Mouse (Mus musculus) lung, postnatal 10 days (tissue): ENCODE measurements around the gene Wdfy3.
A peak's percentile ranks its signal among the peaks of the same experiment; 100 is the strongest.
"Not testable (repeated sequence)": the region's sequence is repeated elsewhere in the genome, so short reads cannot be mapped to it uniquely, and the experiment has no call there.

Experiments used
- DNase-seq: peaks from one replicate; pipeline ENCODE4 v3.0.0; 2021

Gene Wdfy3

GRCm38 (mm10) chr5:102069767-102070413 is at the start of gene Wdfy3:
Gene Wdfy3, minus strand, starts transcription at chr5:102069921.
- DNase-seq = peak; percentile 95

- DNase-seq = no peak
These were observed 43.3 kb upstream of the Wdfy3 start for GRCm38 (mm10) chr5:102113009-102113408.

- no peak for DNase-seq
These were observed 42.3 kb upstream of the Wdfy3 start for GRCm38 (mm10) chr5:102112034-102112433.

GRCm38 (mm10) chr5:102110031-102110430 is 40.3 kb upstream of the Wdfy3 start:
- no peak for DNase-seq

- no peak for DNase-seq
These were observed 36.2 kb upstream of the Wdfy3 start for GRCm38 (mm10) chr5:102105919-102106318.

- not testable (repeated sequence) for DNase-seq
These were observed 32.1 kb upstream of the Wdfy3 start for GRCm38 (mm10) chr5:102101815-102102214.

GRCm38 (mm10) chr5:102100246-102101241 is 30.8 kb upstream of the Wdfy3 start:
- no peak for DNase-seq

GRCm38 (mm10) chr5:102095576-102095975 is 25.9 kb upstream of the Wdfy3 start:
- DNase-seq = no peak

- no peak for DNase-seq
These were observed 21.0 kb upstream of the Wdfy3 start for GRCm38 (mm10) chr5:102090686-102091085.

- DNase-seq = peak; percentile 15
These were observed 15.3 kb upstream of the Wdfy3 start for GRCm38 (mm10) chr5:102084737-102085705.

GRCm38 (mm10) chr5:102074086-102074485 is 4.4 kb upstream of the Wdfy3 start:
- peak; percentile 81 for DNase-seq

GRCm38 (mm10) chr5:102072057-102072456 is 2.3 kb upstream of the Wdfy3 start:
- DNase-seq = no peak

- no peak for DNase-seq
These were observed 1.5 kb upstream of the Wdfy3 start for GRCm38 (mm10) chr5:102071241-102071640.

GRCm38 (mm10) chr5:102070788-102071187 is 1.1 kb upstream of the Wdfy3 start:
- no peak for DNase-seq

GRCm38 (mm10) chr5:102070414-102070768 is 670 bp upstream of the Wdfy3 start:
- DNase-seq = peak; percentile 36

- peak; percentile 68 for DNase-seq
These were observed 512 bp downstream of the Wdfy3 start for GRCm38 (mm10) chr5:102069051-102069766.

GRCm38 (mm10) chr5:102066458-102066857 is 3.3 kb downstream of the Wdfy3 start:
- DNase-seq = no peak

GRCm38 (mm10) chr5:102063013-102063752 is 6.5 kb downstream of the Wdfy3 start:
- no peak for DNase-seq

- DNase-seq = no peak
These were observed 7.9 kb downstream of the Wdfy3 start for GRCm38 (mm10) chr5:102061816-102062215.

- no peak for DNase-seq
These were observed 13.8 kb downstream of the Wdfy3 start for GRCm38 (mm10) chr5:102055946-102056345.

GRCm38 (mm10) chr5:102055130-102055641 is 14.5 kb downstream of the Wdfy3 start:
- peak; percentile 10 for DNase-seq
